Mouse (Mus musculus): ENCODE data around the gene Cplx2. TPM values are rescaled to one million over a fixed set of nuclear protein-coding genes. Genes with fewer than 3 reads are reported as not detected.

The Cplx2 gene
- polyA plus RNA-seq, 1 experiment: 7.0 TPM

DNA sequence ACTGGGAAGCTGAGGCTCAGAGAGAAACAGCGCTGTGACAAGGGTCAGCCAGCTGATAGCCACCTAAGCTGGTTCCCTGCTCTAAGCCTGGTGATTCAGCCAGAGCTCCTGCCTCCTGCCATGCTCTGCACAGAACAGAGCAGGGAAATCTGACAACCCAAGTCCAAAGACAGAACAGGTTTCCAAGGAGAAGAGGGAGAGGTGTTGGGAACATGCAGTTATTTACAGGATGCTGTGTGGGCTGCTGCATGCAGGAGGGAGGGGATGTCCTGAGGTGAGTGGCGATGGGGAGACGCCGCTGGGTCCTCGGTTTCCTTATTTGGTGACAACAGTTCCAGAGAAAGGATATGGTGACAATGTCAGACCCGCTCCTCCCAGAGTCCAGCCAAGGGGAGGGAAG, 12.0 kb upstream of the Cplx2 start:
- no peak for TF ChIP-seq CTCF (IDR thresholded peaks at IDR 0.05; ENCODE audit: insufficient read depth, low read length)
- no peak for TF ChIP-seq POLR2A (IDR thresholded peaks at IDR 0.05; ENCODE audit: borderline replicate concordance, extremely low read depth, low read depth, low read length)
- H3K4me3 ChIP-seq (replicated peaks; ENCODE audit: extremely low read depth, low read depth, low read length): no peak overlapping the region
- peaks cover 2% of the 10 kb centered on the region; the same call in 1 of the 2 replicates for H3K4me1 ChIP-seq (ENCODE audit: control insufficient read depth, insufficient read depth, low read length)
- WGBS: 83% methylated on average over 6 of the region's 6 CpGs
- DNase-seq: no peak

DNA sequence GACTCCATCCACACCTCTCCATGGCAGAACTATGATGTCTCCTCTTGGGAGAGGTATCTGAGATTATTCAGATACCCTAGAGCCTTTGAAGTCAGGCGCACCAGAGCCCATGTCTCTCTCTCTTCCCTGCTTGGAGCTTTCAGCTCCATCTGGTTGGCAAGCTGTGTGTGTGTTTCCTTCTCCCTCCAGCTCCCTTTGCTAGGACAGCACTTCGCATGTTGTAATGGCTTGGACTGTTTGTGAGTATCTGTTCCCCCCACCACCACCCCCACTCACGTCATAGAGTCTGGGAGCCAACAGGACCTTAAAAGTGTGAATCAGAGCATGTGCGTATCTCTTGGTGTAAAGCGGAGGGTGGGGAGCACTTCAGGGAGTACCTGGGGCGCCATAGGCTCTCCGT, 6.5 kb upstream of the Cplx2 start:
- Histone ChIP-seq H3K4me3 (replicated peaks; ENCODE audit: extremely low read depth, low read depth, low read length) (no peak overlapping the region), H3K4me1 (ENCODE audit: control insufficient read depth, insufficient read depth, low read length) (no peaks in the 10 kb centered on the region)
- 83% methylated on average over 7 of the region's 7 CpGs for WGBS
- TF ChIP-seq POLR2A (IDR thresholded peaks at IDR 0.05; ENCODE audit: borderline replicate concordance, extremely low read depth, low read depth, low read length) (no peak), CTCF (IDR thresholded peaks at IDR 0.05; ENCODE audit: insufficient read depth, low read length) (no peak)
- DNase-seq: no peak

DNA sequence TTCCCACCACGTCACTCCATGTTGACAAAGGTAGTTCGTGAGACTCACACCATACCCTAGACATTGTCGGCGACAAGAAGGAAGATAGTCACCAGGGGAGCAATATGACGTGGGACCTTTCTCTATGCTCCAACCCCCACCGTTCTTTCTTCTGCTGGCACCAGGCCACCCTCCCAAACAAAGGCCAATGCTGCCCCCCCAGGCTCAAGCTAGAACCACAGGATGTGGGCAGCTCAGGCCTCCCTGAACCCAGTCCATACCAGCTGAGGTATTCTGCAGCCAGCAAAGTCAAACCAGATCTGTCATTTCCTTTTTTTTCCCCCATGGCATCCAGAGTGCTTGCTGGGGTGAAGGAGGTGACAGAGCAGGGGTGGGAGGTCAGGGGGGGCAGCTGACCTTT, 3.4 kb upstream of the Cplx2 start:
- WGBS: 65% methylated on average over 6 of the region's 6 CpGs
- no peak for DNase-seq
- TF ChIP-seq POLR2A (IDR thresholded peaks at IDR 0.05; ENCODE audit: borderline replicate concordance, extremely low read depth, low read depth, low read length) (no peak), CTCF (IDR thresholded peaks at IDR 0.05; ENCODE audit: insufficient read depth, low read length) (no peak)
- Histone ChIP-seq H3K4me3 (replicated peaks; ENCODE audit: extremely low read depth, low read depth, low read length) (no peak overlapping the region), H3K4me1 (ENCODE audit: control insufficient read depth, insufficient read depth, low read length) (no peaks in the 10 kb centered on the region)

DNA sequence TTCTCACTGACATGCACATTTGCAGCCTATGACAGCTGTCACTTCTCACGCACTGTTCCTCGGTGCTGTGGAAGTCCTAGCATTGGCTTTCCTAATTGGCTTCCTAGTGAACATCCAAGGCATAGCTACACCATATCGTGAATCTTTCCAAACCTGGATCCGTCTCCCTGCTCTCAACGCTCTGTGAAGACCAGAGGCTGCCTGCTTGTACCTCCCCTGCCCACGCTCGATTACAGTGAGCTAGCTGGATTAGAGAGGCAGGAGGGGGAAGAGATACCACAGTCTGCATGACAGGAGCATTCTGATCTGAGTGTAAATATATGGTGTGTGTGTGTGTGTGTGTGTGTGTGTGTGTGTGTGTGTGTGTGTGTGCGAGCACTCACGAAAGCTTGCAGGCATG, 3.0 kb upstream of the Cplx2 start:
- H3K4me1 ChIP-seq (ENCODE audit: control insufficient read depth, insufficient read depth, low read length): no peaks in the 10 kb centered on the region
- H3K4me3 ChIP-seq (replicated peaks; ENCODE audit: extremely low read depth, low read depth, low read length): no peak overlapping the region
- no peak for DNase-seq
- TF ChIP-seq POLR2A (IDR thresholded peaks at IDR 0.05; ENCODE audit: borderline replicate concordance, extremely low read depth, low read depth, low read length) (no peak), CTCF (IDR thresholded peaks at IDR 0.05; ENCODE audit: insufficient read depth, low read length) (no peak)
- 81% methylated on average over 9 of the region's 9 CpGs for WGBS

DNA sequence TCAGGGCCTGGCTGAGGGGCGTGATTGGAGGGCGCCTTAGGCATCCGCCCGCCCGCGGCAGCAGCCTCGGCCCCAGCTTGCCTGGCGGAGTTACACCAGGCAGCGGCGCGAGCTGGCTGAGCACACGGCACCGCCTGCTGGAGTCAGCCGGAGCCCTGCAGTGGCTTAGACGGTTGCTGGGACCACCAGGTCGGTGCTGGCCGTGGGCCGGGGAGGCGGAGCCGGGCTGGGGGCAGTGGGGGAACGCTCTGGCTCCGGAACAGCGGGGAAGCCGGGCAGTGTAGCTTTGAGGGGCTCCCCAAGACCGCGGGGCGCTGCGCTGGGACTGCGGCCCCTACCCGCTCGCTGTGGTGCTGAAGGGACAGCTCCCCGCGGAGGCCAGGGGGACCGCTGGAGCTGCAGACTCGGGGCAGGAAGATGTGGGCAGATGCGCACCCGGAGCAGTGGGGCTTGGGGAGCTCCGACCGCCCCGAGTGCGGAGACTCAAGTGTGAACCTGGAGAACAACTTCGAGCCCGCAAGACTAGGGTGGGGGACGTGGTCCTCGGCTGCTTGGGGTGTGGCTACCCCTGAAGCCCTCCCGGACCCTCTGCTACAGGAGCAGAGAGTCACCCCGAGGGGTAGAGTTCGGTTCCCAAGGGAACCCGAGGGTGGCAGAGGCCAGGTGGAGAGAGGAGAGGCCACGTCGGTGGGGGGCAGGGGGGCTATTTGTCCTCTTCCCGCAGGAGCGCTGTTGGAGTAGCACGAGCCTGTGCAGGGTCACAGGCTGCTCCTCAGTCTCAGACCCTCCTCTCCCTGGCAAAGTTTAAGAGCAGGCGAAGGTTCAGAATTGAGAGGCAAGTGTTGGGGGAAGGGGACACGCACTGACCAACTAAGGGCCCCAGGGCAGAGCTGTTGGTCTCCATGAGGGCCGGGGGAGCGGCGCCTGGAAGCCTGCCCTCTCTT, 510 bp downstream of the Cplx2 start:
- DNase-seq: peak; percentile 69
- H3K4me1 ChIP-seq (ENCODE audit: control insufficient read depth, insufficient read depth, low read length): no peaks in the 10 kb centered on the region
- WGBS: 3% methylated on average over 56 of the region's 59 CpGs
- TF ChIP-seq CTCF (IDR thresholded peaks at IDR 0.05; ENCODE audit: insufficient read depth, low read length): no peak
- no peak for TF ChIP-seq POLR2A (IDR thresholded peaks at IDR 0.05; ENCODE audit: borderline replicate concordance, extremely low read depth, low read depth, low read length)
- H3K4me3 ChIP-seq (replicated peaks; ENCODE audit: extremely low read depth, low read depth, low read length): no peak overlapping the region

DNA sequence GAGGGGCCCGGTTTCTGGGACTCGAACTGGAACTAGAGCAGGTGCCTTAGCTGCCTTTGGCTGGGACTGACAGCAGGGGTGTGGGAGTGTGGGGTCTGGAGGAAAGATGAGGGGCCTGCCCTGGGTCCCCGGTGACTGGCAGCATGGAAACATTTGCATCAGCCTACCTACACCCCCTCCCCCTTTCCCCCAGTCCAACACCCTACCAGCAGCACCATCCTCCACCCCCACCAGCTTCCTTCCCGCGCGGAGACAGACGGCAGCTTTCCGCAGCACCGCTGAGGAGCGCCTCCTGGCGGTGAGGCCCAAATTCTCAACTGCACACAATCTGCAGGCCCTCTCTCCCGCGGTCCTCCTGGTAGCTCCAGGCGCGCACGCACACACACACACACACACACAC, 1.5 kb downstream of the Cplx2 start:
- Histone ChIP-seq H3K4me1 (ENCODE audit: control insufficient read depth, insufficient read depth, low read length) (no peaks in the 10 kb centered on the region), H3K4me3 (replicated peaks; ENCODE audit: extremely low read depth, low read depth, low read length) (no peak overlapping the region)
- DNase-seq: peak; percentile 18
- TF ChIP-seq POLR2A (IDR thresholded peaks at IDR 0.05; ENCODE audit: borderline replicate concordance, extremely low read depth, low read depth, low read length): no peak
- peak; percentile 65 for TF ChIP-seq CTCF (IDR thresholded peaks at IDR 0.05; ENCODE audit: insufficient read depth, low read length)
- WGBS: 2% methylated on average over 9 of the region's 16 CpGs

DNA sequence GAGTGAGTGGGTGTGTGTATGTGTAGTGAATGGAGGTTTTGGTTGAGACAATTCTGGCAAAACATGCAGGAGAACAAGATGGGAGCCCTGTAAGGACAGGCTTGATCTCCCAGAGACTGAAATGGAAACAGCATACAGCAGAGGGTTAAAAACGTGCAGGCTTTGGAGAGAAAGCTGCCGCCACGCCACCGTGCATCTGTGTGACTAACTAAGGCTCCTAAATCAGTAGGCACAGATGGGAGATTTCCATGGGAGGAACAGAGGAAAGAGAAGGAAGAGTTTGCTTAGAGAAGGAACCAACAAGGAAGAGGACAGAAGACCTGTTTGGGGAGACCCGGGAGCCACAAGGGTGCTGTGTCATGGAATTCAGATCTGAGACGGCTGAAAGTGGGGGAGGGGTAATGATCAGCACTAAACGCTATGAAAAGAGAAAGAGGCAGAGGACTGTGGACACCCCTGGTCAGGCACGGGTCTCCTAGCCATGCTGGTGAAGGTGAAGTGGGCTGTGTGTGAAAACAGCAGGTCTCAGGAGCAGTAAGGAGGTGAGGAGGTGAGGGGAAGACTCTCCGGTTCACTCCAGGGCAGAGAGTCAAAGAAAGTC, 3.1 kb downstream of the Cplx2 start:
- TF ChIP-seq POLR2A (IDR thresholded peaks at IDR 0.05; ENCODE audit: borderline replicate concordance, extremely low read depth, low read depth, low read length): no peak
- TF ChIP-seq CTCF (IDR thresholded peaks at IDR 0.05; ENCODE audit: insufficient read depth, low read length): no peak
- WGBS: 51% methylated on average over 9 of the region's 9 CpGs
- no peak overlapping the region for H3K4me3 ChIP-seq (replicated peaks; ENCODE audit: extremely low read depth, low read depth, low read length)

DNA sequence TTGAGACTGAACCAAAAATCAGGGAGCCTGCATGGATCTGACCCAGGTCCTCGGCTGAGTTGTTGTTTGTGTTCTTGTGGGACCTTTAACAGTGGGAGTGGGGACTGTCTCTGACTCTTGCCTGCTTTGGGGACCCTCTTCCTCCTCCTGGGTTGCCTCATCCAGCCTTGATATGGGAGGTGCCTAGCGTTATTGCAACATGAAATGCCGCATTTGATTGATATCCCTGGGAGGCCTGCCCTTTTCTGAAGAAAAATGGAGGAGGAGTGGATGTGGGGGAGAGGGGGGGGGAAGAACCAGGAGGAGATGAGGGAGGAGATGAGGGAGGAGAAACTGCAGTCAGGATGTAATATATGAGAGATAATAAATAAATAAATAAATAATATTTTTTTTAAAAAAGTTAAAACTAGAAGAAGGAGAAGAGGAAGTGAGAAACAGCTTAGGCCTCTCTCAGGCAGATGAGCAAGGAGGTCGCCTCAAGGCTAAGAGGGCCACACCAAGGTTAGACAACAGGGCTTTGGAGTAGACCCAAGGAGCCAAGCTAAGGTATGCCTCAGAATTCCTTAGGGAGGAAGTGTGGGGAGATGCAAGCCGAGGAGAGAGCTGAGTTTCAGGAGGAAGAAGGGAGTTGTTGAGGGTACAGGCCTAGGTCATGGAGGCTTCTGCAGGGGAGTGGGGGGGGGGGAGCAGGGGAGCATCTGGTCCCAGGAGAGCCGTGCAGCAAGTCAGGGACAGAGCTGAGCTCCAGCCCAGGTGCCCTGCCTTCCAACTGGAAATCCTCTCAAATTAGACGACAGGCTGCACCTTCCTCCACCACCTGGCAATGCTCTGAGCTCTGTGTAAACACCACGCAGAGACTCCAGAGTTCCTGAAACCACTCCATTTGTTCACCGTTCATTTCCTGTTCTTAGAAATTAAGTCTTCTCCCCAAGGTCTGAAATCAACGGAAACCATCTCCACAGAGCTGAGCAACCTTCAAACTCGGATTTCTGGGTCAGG, 4.6 kb downstream of the Cplx2 start:
- no peak for TF ChIP-seq CTCF (IDR thresholded peaks at IDR 0.05; ENCODE audit: insufficient read depth, low read length)
- TF ChIP-seq POLR2A (IDR thresholded peaks at IDR 0.05; ENCODE audit: borderline replicate concordance, extremely low read depth, low read depth, low read length): no peak
- Histone ChIP-seq H3K4me3 (replicated peaks; ENCODE audit: extremely low read depth, low read depth, low read length) (no peak overlapping the region), H3K4me1 (ENCODE audit: control insufficient read depth, insufficient read depth, low read length) (no peaks in the 10 kb centered on the region)
- 38% methylated on average over 11 of the region's 11 CpGs for WGBS
- DNase-seq: no peak

More for the DNA sequence above, 3.1 kb downstream of the Cplx2 start:
- no peaks in the 10 kb centered on the region for H3K4me1 ChIP-seq (ENCODE audit: control insufficient read depth, insufficient read depth, low read length)
- DNase-seq: no peak

DNA sequence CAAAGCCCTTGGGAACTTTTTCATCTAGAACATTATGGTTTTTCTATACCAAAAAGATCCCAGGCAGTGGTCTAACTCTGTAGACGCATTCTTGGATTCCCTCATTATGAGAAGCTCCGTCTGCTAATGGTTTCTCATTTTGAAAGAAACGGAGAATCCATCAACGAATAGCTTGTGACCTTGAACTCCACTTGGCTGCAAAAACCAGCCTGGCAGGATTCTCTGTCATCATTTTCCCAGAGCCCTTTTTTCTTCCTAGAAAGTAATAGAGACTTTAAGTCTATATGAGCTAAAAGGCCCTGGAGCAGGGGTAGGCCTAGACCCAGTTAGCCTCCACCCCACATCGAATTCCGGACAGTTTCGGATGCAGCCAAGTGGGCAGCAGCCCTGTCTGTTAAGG, 5.6 kb downstream of the Cplx2 start:
- DNase-seq: no peak
- 61% methylated on average over 7 of the region's 7 CpGs for whole genome bisulfite sequencing
- TF ChIP-seq POLR2A (IDR thresholded peaks at IDR 0.05; ENCODE audit: borderline replicate concordance, extremely low read depth, low read depth, low read length): no peak
- no peak for TF ChIP-seq CTCF (IDR thresholded peaks at IDR 0.05; ENCODE audit: insufficient read depth, low read length)
- Histone ChIP-seq H3K4me3 (replicated peaks; ENCODE audit: extremely low read depth, low read depth, low read length) (no peak overlapping the region), H3K4me1 (ENCODE audit: control insufficient read depth, insufficient read depth, low read length) (no peaks in the 10 kb centered on the region)
